Mouse (Mus musculus) G1E (cell line): ENCODE results near the gene P3h1.

ENCODE experiments used
- CTCF ChIP-seq: IDR thresholded peaks from 2 replicates; pipeline ENCODE4 v1.5.1; 2012; ENCODE audit warnings: low read depth, low read length, inconsistent platforms, mixed read lengths
- POLR2AphosphoS5 ChIP-seq: IDR thresholded peaks from 2 replicates; pipeline ENCODE4 v1.6.1; 2012; ENCODE audit warnings: low read depth, low read length, inconsistent platforms; ENCODE audit not compliant: insufficient replicate concordance
- TAL1 ChIP-seq: conservative IDR thresholded peaks from 2 replicates; pipeline ENCODE4 v1.6.1; 2012; ENCODE audit warnings: low read depth, low read length, inconsistent platforms, mixed read lengths

DNA sequence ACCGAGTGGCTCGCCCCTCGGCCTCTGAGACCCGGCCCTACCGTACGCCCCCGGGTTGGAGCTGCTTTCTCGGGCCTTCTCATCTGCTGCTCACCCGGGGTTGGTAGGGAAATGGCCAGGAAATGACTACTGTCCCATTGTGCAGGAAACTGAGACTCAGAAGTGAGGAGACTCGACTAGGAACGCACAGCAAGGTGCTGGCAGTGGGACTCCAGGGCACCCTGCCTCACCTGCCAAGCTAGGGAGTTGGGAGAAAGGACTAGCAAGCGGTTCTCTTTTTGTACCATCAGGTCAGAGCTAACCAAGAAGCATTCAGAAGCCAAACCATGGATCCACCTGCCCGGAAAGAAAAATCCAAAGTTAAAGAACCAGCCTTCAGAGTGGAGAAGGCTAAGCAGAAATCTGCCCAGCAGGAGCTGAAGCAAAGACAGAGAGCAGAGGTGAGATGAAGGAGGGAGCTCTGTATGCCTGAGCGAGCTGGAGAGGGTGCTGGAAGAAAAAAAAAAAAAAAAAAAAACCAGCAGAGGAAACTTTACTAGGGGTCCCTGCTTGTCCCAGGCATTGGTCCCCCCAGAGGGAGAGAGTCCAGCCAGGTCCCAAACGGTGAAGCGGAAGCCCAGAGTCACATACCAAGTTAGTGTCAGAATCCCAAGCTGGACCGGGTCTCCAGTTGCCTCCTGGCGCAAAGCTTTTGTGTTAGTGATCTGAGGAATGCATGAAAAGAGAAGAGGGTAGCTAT, 37.0 kb upstream of the P3h1 start:
- TF ChIP-seq TAL1 (no peak), CTCF (no peak), POLR2AphosphoS5 (no peak)
